Mouse (Mus musculus) cerebral cortex, adult 2 months (tissue): Measurements from ENCODE around the gene Gm10037.

Experiments
- WGBS: fragments of 180-500 bp; shearing (Covaris S2); methylation state at CpG from one replicate; pipeline ENCODE4 v1.1.7; 2018; 5-methylcytosine and 5-hydroxymethylcytosine counted together

Gene Gm10037

DNA sequence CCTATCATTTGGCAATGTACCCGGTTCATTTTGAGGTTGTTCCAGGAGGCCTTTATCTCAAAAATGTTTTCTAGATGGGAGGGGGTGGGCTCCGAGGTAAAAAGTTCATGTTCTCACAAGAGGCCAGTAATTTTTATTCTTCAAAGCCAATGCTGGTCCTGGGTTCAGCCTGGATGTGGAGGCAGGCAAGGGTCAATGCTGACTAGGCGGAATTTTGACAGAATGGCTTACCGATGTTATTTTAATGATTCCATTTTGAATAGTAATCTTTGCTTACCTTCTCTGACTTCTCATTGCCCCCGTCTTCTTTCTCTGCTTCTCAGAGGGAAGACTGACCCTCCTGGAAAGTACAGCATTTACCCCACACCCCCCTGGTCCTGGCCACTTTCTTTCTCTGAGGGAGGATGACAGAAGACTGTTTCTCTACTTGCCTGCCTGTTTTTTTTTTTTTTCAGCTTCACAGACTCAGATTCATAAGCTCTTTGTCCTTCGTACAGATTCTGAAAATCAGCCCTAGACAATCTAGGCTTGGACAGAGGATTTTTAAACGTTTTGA, 45.9 kb downstream of the Gm10037 start:
- WGBS = 65% methylated on average over 6 of the region's 7 CpGs

GRCm38 (mm10) chr13:67883966-67884365, 53.1 kb downstream of the Gm10037 start:
- 87% methylated on average over 8 of the region's 8 CpGs for WGBS
